Mouse (Mus musculus): ENCODE measurements around the gene Epha10.
"Not testable (repeated sequence)": the region's sequence is repeated elsewhere in the genome, so short reads cannot be mapped to it uniquely, and the experiment has no call there.

Epha10 gene

DNA sequence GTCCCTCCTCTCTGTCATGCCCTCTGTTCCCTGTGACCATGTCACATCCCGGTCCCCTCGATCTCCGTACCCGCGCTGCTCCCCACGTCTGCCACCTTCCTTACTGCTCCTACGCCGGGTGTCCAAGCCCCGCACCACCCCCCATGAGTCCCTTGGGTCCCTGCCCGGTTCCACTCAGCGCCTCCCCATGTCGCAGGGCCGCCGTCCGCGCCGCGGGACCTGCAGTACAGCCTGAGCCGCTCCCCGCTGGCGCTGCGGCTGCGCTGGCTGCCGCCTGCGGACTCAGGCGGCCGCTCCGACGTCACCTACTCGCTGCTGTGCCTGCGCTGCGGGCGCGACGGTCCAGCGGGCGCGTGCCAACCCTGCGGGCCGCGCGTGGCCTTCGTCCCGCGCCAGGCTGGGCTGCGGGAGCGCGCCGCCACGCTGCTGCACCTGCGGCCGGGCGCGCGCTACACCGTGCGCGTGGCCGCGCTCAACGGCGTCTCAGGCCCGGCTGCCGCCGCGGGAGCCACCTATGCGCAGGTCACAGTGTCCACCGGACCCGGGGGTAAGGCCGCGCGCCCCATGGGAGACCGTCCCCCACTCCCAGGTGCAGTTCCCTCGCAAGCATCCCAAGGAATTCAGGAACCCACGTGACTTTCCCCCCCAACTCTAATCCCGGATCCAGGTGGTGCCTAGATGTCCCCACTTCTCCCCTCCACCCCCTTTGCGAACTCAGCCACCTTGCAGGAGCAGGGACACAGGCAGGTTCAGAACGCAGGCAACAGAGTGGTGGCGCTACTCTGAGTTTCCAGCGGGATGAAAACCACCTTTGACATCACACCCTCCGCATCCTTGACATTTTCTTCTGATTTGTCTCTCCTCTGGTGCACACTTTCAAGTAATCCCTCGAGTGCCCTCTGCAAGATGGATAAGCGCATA, 14.1 kb downstream of the Epha10 start:
- peak in 1 of 2 experiments; percentile 34 for DNase-seq (ENCODE audit: low spot score in 2 of 2)

DNA sequence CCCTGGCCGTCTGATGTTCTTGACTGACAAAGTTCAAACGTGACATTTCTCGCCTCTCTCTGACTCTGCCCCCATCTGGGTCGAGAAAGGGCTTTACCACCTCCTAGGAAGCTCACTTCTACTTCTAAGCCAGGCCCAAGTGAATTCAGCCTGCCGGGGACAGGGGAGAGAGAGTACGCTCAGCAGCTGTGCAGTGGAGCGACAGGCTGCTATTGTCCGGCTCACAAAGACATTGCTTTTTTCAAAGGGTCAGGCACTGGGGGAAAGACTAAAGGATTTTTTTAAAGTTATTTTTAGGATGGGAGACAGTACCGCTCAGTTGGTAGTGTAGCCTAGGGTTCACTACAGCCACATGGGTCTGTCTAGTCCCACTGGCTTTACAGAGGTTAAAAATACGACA, 17.7 kb downstream of the Epha10 start:
- no peak for DNase-seq (ENCODE audit: low spot score in 2 of 2)

DNA sequence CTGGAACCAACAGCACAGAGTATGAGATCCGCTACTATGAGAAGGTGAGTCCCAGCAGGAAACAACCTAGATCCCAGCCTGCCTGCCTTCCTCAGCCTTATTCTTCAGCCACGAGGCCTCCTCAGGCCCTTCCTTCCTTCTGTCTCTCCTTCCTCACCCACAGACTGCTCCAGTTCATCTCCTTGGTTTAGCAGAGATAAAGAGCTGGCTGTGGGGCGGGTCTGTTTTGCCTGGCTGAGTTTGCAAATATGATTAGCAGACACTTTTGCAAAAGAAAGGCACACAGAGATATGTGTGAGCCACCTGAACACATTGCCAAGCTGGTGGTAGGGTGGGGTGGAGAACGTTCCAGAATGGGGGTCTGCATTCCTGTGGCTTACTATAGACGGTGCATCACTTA, 19.2 kb downstream of the Epha10 start:
- DNase-seq (ENCODE audit: low spot score in 2 of 2): no peak

DNA sequence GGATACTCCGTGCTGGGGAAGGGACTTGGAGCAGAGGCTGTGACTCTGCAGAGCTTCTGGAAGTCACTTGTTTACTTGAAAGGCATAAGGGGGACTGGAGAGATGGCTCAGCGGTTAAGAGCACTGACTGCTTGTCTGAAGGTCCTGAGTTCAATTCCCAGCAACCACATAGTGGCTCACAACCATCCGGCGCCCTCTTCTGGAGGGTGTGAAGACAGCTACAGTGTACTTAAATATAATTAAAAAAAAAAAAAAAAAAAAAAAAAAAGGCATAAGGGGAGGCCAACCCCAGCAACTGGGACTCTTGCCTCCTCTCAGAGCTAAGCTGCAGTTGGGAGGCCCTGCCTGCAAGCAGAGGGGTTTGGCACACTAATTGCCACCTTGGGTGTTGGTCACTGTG, 24.7 kb downstream of the Epha10 start:
- DNase-seq (ENCODE audit: low spot score in 2 of 2): no peak

DNA sequence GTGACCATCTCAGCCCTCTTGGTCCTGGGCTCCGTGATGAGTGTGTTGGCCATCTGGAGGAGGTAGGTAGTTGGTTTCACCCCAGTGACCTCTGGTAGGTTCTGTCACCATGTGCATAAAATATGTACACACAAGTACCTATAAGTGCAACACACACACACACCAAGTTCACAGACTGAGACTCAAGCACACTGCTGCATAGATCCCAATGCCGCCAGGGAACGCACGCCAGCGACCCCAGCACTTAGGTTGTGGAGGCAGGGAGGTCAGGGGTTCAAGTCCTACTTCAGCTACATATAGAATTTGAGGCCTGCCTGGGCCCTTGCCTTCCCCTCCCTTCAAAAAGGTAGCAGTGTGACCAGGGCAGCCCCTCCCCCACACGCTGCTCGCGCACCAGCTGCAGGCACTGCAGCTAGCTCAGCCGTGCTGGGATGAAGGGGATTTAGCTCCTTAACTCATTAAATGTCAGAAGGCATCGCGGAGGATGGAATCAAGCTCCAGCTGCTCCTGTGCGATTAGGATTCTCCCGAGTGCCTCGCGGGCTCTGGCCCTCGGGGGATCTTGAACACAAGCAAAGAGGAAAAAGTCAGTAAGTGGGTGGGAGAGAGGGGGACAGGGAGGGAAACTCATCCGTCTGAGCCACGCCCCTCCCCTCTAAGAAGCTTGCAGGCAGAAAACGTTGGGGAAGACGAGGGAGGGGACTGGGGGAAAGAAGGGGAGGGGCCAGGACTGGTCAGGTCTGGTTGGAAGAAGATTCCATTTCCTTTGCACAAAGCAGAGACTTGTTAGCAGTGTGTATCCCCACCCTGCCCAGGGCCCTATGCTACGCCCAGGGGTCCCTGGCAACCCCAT, 25.5 kb downstream of the Epha10 start:
- no peak for DNase-seq (ENCODE audit: low spot score in 2 of 2)

DNA sequence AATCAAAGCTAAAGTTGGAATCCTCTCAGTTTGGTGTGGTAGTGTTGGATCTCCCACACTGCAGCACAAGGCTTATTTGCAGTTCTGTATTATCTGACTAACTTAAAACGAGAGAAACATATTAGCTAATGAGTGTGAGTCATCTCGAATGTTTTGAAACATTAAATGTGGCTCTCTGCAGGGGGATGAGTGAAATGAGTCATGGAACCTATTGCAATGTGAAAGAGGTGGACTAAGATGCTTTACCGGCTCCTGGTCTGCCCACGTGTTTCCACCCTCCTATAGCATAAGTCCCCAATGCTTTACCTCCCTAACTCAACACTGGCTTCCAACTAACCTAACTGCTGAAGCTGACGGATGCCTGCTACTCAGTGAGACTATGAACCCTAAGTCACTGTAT, 47.4 kb downstream of the Epha10 start:
- no peak for DNase-seq (ENCODE audit: low spot score in 2 of 2)

DNA sequence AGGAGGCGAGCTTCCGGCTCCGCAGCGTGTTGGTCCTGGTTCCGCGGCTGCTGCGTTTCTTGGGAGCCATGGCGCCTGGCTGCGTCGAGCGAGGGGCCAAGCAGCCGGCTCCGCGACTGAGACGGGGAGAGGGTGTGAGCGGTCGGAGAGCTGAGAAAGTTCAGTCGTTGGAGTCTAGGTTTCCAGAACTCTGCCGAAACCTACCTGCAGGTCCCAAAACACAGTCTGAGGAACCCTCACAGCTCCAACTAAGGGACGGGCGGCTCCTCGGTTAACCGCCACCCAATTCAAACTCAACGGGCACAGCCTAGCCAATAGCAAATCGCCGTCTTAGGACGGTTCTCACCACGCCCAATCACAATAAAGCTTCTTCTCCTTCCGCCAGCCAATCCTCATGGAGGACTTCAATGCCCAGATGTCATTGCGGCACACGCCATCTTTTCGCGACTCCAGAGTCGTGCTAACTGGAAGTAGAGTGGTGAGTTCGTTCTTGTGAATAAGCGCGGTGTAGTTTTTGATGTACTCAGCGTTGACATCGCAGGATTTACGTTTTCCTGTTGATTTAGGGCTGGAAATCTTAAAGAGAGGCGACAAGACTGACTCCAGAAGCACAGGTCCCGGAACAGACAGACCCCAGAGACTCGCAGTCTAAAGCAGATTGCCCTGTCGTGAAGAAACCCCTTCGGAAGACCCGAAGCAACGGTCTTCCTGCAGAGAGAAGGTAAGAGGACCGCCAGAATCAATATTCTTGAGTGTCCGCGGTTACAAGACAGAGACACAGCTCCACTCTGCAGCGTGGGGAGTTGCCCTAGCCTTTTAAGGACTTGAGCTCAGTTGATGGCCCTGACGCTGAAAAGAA, 56.1 kb downstream of the Epha10 start, which contains the start of gene 9930104L06Rik:
9930104L06Rik (plus strand) TSS at position 436 of the 859 bp plus-strand sequence.
- peak; percentile 93 to 94 for DNase-seq (ENCODE audit: low spot score in 2 of 2)

DNA sequence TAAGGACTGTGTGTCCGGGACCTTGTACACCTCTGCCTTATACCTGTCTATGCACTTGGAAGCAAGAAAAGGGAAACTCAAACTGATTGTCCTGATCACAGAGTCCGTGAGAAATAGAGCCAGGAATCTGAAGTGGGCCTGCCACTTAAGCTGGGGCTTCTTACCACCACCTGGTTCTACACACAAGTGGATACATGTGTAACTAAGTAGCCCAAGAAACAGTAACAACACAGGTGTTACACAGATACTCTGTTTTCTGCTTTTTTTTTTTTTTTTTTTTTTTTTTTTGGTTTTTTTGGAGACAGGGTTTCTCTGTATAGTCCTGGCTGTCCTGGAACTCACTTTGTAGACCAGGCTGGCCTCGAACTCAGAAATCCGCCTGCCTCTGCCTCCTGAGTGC, 58.5 kb downstream of the Epha10 start, which contains the start of gene Cdca8:
Cdca8 (minus strand) TSS at position 101 of the 400 bp plus-strand sequence.
- DNase-seq (ENCODE audit: low spot score in 2 of 2): not testable (repeated sequence)

DNA sequence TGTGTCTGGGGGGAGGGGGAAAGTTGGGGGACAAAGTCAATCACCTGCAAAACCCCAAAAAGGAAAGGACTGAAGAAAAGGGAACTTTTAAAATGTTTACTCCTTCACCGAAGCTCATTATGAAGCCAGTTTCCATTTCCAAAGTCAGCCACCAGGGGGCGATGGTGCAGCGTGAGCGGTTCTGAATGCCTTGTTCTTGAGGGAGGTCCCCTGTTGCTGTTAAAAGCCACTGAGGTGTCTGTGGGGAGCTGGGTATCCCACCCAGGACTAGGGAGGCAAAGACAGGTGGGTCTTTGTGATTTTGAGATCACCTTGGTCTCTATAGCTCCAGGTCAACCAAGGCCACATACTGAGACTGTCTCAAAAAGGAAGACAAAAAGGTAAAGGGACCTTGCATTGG, 62.3 kb downstream of the Epha10 start:
- peak; percentile 48 to 80 for DNase-seq (ENCODE audit: low spot score in 2 of 2)

DNA sequence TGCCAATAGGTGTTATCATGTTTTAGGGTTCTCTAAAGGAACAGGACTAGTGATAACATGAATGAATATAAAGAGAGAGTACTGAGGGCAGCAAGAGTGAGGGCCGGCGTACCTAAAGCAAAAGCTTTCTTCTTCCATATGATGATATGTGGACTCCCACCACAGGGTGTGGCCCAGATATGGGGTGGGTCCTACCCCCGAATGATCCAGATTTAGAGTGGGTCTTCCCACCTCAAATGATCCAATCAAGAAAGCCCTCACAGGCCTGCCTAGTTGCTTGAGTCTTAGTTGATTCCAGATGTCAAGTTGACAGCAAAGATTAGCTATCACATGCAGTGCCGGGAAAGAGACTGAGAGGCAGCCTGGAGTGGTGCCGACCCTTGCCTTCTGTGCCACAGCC, 63.1 kb downstream of the Epha10 start:
- no peak for DNase-seq (ENCODE audit: low spot score in 2 of 2)

DNA sequence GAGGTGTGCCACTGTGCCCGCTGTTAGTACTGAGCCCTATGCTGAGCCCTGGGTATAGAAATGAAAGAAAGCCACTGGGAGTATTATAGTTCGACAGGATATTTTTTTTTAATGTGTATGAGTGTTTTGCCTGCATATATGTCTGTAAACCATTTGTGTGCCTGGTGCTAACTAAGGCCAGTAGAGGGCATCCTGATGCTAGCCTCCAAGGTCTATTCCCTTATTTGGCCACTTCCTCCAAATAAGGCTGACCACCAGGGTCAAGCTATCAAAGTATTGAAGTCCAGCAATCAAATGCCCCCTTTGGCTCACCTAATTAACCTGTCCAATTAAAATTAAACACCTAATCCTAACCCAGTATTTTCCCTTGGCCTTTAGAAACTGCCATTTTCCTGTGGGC, 64.3 kb downstream of the Epha10 start:
- DNase-seq (ENCODE audit: low spot score in 2 of 2): no peak

DNA sequence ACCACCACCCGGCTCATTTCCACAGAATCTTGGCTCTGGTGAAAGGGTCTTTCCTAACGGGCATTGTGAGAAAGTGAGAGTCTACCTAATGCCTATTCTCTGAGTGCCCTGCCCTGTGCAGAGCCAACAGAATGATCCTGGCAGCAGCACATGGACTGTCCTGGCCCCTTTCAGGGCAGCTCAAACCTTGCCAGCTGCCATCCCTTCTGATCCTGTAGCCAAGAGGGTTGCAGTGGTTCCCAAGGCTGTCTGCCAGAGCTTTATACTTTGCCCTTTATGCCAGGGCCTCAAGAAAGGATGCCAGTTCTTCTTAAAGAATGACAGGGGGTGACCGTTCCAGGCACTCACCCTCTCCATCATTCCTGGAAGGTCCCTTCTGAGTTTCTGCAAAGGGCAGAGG, 68.8 kb downstream of the Epha10 start:
- DNase-seq (ENCODE audit: low spot score in 2 of 2): no peak

DNA sequence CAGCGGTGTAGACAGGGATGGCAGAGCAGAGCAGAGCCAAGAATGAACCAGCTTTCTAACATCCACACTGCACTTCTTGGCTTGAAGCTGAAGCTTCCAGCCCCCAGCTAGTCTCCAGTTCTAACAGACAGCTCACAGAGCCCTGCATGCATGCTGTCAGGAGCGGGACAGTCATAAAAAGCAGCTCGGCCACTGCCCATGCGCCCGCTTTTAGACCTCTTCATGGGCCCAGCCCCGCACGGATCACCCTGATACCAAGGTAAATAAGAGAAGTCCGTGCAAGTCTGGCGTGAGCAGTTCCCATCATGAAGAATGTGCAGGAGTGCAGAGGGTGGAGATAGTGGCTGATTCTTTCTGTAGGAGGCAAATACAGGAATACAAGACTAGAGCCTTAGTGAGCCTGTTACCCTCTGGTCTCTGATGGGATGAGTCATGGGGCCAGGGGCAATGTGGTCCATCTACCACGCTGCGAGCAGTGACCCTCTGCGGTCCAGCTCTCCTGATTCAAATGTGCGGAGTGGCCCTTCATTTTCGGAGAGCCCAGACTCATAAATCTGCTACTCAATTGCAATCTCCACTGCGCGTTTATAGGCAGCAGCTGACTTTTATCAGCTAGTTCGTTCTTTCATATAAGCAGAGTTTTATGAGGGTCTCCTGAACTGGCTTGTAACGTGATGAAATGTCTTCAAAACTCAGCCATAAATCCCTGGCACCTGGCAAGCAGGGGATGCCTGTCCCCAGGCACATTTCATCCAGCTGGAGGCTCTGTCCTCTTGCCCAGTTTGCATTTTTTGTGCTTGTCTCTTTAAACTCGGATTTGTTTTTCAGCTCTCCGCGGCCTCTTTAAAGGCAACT, 69.7 kb downstream of the Epha10 start:
- no peak for DNase-seq (ENCODE audit: low spot score in 2 of 2)

DNA sequence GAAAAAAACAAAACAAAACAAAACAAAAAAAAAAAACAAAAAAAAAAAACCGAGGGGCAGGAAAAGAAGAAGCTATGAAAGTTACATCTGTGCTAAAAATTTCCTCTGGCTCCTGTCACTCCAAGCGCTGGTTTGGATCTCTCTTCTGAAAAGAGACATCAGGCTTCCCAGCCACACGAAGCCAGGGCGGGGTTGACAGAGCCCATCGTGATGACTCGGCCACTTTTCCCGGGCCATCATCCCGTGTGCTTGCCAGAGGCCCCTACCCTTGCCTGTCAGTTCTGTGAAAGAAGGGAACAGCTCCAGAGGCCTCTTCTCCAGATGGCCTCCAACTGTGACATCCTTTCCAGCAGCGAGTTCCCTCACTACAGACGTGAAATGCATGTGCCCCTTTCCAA, 70.3 kb downstream of the Epha10 start:
- no peak for DNase-seq (ENCODE audit: low spot score in 2 of 2)

DNA sequence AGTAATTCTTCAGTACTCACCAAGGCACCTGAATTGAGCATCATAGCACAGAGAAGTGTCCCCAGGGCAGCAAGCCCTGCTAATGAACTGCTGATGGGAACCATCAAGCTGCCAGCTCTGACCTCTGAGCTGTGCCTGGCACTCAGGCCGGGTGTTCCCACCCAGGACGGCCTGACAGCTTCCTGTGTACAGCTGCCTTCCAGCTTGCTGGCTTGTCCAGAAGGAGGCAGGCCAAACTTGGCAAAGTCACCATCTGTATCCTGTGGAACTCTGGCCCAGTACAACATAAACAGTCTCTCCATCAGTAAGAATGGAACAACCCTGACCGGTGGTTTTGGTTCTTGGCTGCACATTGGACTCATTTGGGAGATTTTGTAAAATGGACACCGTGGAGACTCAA, 72.8 kb downstream of the Epha10 start:
- DNase-seq (ENCODE audit: low spot score in 2 of 2): no peak

DNA sequence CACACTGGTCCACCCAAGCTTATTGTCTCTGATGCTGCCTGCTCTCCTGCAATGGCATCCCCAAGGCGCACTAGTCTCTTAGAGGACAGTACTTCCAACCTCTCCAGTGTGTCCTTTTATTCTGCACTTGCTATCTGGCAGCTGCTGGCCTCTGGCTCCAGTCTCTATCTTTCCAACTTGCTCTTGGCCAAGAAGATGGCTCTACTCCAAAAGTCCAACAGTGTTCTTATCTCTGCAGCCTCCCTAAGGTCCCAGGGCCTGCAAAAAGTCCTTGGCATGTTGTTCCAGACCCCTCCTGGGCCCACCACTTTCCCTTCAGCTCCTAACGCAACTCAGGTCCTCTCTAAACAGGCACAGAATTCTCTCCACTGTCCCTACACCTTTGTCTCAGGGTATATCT, 76.6 kb downstream of the Epha10 start:
- DNase-seq (ENCODE audit: low spot score in 2 of 2): no peak

DNA sequence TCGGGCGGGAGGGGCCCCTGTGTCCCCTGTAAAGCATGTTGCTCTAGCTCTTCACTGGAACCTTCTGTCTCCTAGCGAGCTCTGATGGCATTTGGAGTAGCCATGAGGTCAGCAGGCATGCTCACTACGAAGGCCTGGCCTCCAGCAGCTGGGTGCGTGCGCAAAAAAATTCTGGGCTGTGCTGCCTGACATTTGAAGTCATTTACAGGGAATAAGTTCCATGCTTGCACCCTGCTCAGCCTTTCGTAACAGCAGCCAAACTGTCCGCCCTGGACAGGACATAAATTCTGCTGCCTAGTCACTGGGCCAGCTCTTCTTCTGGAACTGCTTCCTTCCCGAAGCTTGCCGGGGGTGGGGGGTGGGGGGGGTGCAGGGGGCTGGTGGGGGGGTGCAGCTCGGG, 78.4 kb downstream of the Epha10 start:
- no peak for DNase-seq (ENCODE audit: low spot score in 2 of 2)

DNA sequence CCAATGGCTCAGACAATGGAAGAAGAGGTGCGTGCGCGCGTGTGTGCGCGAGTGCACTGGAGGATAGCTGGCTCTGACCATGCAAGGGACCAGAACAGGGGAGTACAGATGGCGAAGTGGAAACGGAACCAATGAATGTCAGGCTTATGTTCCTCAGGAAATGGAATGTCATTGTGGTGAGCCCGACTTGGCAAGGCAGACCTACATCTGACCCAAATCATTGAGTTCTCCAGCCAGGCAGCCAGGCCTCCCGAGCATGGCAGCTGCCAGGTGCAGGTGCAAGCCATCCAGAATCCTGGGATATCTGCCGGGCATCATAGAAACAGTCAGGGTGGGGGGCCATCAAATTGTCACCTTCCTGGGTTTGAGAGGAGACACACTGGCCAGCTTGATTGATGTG, 80.2 kb downstream of the Epha10 start:
- DNase-seq (ENCODE audit: low spot score in 2 of 2): no peak

DNA sequence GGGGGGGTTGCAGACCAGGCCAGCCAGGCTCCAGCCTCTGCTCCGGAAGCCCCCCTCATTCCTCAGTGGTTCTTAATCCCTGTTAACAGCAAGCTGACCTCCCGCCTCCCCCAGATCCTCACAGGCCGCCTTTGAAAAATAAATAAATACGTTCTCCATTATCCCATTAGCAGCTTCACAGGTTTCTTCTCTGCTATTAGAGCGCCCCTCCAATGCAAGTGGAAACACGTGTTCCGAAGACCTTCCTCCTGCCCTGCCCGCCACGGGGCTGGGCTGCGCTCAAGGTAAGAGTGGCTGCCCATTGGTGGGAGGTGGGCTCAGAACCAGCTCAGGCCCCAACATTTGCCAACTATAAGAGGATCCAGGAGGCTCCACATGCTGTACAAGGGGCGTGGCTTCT, 81.9 kb downstream of the Epha10 start:
- no peak for DNase-seq (ENCODE audit: low spot score in 2 of 2)

DNA sequence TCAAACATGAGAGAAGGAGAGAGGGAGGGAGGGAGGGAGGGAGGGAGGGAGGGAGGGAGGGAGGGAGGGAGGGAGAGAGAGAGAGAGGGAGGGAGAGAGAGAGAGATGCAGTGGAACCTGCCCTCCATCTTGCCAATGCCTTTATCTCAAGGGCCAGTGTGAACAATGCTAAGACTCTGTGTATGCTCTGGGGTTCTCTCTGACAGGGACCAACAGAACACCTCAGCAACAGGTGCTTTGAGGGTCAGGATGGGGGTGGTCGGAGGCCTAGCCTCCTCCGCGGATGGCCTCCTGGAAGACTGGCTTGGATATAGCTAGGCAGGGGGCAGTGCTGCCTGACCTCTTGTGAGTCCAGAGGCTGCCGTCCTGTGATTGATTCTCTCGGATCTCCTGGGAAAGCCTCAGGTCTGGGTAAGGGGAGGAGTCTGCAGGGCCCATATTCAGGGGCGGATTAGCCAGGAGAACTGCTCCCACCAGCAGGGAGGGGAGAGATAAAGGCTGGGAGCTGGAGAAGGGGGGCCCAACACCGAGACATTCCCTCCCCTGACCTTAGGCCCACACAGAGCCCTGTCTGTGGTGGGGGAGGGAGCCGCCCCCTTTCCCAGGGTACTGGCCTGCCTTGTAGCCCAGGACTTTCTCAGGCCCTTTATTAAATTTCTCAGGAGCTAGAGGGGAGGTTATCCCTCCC, 84.4 kb downstream of the Epha10 start:
- DNase-seq (ENCODE audit: low spot score in 2 of 2): no peak
